Mouse (Mus musculus): Measurements from ENCODE around the gene Grb2.

GRCm38 (mm10) chr11:115696471-115696870 is 11.9 kb downstream of the Grb2 start:
- TF ChIP-seq CTCF (conservative IDR thresholded peaks at IDR 0.05; ENCODE audit: insufficient read depth, insufficient read length, low read depth, low read length) (no peak), POLR2A (IDR thresholded peaks at IDR 0.05; ENCODE audit: low read depth, low read length) (no peak)
